Mouse (Mus musculus) cerebellum, adult 9-10 months (tissue): Measurements from ENCODE around the gene Papss2.
"Not testable (repeated sequence)": the region's sequence is repeated elsewhere in the genome, so short reads cannot be mapped to it uniquely, and the experiment has no call there.

Source experiments
- DNase-seq: peaks from one replicate; pipeline ENCODE4 v3.0.0; 2022

Gene Papss2

DNA sequence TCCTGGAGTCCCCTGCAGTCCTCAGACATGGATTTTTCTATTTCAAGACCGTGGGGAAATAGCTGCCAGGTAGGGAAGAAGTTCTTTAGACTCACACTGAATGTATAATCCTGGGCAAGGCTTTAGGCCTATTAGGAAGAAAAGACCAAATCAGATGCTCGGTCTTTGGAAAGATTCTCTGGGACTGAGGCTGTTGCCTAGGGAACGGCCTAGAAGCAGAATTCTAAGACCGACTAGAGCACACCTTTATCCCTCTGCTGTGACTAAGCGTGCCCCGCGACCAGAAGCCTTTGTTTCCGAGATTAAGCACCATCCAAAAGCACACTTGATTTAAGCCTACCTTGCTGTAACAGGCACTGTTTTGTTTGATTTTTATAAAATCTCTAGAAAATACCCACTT lies 46.4 kb downstream of the Papss2 start:
- no peak for DNase-seq

DNA sequence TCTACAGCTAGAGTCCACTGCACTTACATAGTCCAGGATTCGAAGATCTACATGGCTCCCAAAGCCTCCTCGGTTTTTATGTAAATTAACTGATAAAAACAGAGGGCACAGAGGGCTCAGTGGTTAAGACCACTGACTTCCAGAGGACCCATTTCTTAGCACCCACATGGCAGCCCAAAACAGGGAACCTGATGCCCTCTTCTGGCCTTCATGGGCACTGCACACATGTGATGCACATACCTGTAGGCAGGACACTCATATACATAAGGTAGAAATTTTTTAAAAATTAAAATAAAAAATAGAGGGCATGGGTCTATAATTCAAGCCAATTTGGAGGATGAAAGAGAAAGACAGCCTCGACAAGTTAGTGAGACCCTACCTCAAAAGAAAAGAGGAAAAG lies 48.1 kb downstream of the Papss2 start:
- no peak for DNase-seq

DNA sequence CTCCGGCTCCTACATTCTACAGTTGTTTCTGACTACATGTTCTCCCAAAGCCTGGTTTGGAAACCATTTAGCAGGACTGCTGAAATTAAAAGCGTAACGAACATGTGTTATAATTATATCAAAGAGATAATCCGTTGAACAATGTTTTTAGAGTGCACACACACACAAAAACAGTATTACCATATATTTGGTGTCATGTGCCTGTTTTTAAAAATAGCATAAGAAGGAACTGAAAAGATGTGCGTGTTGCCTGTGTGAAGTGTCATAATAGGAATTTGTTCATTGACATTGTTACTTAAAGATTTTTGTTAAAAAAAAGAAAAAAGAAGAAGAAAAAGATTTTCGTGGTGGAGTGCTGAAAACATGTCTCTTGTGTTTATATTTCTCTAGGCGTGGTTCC lies 50.3 kb downstream of the Papss2 start:
- DNase-seq = no peak

DNA sequence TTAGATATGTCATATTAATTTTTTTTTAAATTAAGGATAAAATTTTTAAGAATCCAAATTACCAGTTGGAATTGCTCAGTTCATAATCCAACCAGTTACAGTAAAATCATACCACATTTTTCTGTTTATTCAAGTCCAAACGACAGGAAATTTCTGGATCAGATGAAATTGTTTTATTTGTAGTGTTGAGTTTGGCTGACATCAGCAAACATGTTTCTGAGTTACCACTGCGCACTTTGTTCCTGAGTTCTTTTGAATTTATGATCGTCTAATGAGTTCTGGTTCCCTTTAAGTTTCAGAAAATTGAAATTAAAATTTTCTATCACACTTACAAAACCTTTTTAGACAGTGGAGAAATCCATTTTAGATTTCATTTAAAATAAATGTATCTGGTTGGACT lies 50.8 kb downstream of the Papss2 start:
- DNase-seq = no peak

DNA sequence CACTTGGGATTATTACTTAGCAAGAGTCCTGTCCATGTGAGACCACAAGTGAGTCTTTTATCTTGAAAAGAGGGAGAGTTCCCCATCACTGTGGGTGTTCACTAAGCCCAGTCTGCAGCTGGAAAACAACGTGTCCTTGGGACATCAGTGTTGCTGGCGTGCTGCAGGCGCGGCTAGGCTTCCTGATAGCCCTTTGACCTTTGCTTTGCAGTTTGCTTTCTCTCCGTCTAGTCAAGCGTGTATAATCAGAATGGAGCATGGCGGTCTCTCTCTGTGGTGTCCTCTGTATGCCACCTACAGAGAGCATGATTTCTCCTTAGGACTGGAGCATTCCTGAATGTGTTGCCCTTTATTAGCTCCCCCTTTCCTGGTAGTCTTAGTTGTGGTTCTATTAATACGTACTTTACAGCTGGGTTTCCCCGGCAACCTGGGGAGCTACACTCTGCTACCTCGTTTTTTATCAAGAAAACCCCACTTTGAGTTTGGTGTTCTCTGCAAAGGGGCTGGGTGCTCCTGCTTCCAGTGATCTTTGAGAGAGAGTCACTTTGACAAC lies 52.5 kb downstream of the Papss2 start:
- DNase-seq = no peak

DNA sequence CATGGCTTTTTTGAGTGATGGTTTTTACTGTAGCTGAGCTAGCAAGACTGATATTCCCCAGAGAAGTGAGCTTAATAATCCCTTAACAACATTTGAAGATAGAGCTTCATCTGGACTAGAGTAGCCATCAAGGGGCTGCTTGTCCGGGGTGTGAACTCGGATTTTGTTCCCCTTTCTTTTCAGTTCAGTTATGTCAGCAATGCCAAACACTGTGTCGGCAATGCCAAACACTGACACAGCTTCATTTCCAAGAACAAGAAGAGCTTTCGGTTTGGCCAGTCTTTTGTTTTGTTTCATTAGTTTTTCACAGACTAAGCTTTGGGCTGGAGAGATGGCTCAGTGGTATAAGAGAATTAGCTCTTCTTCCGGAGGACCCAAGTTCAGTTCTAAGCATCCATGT lies 55.5 kb downstream of the Papss2 start:
- no peak for DNase-seq

DNA sequence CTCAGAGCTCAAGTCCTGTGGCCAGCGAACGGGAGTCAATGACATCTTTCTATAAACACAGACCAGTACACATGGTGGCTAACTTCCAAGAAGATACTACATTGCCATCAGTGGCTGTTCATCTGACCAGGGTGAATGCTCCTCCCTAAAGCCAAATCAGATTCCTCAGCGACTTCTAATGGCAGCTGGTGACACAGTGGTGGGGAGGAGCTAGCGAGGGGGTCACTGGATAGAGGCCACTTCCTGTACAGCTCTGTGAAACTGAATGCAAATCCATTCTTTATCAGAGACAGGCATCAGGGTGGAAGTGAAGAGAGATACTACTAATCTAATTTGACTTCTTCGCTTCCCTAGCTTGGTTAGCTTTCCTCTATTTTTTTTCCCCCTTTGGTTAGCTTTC lies 57.5 kb downstream of the Papss2 start:
- no peak for DNase-seq

DNA sequence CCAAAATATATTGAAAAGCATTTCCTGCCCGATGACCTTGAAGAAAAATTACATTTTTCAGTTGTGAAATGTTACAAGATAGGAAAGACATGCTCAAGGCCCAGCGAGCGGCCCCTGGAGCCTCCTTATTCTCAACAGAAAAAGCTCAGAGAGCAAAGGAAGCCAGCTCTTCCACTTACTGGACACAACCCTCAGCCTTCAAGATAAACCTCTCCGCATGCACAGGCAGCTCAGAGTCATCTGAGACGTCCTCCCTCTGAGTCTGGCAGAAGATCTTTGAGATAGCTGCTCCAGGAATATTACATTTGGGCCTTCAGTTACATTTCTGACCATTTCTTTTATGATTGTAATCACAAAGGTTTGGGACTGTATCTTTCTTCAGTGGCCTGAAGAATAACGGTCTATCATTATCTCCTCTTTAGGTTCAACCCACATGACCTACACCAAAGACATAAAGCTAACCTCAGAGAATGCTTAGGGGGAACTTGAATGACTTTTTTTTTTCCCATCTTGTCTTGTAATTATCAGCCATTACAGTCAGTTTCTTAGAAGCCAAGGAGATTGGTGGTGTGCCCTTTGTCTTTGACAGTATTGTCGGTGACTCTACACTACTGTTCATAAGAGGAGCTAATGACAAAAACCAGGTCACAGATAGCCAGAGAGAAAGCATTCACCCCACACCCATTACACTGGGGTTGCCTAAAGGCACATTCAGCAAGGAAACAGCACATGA lies 58.2 kb downstream of the Papss2 start:
- DNase-seq = no peak

DNA sequence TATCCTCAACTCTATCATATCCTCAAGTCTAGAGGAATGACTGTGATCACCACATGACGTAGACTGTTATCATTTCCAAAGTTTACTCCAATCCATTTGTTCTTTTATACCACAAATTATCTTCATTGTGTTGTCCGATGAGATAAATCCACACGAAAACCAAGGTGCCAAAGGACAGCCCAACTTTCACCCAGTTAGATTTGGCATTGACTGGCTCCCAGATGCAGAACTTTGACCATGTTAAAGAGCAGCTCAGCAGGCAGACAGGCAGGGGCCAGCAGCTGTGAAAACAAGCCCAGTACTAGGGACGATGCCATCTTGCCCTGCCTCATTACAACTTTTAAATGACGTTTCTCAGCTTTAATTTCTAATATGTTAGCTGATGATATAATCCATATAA lies 63.8 kb downstream of the Papss2 start:
- DNase-seq = no peak

DNA sequence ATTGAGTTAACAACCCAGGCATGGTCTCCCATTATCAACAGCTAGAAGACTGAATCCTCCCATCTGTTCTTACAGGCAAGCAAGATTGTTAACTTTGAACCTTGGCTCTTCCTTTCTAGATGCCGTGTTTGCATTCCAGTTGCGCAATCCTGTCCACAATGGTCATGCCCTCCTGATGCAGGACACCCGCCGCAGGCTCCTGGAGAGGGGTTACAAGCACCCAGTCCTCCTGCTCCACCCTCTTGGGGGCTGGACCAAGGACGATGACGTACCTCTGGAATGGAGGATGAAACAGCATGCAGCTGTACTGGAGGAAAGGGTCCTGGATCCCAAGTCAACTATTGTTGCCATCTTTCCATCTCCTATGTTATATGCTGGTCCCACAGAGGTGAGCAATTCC lies 67.3 kb downstream of the Papss2 start:
- DNase-seq = no peak

DNA sequence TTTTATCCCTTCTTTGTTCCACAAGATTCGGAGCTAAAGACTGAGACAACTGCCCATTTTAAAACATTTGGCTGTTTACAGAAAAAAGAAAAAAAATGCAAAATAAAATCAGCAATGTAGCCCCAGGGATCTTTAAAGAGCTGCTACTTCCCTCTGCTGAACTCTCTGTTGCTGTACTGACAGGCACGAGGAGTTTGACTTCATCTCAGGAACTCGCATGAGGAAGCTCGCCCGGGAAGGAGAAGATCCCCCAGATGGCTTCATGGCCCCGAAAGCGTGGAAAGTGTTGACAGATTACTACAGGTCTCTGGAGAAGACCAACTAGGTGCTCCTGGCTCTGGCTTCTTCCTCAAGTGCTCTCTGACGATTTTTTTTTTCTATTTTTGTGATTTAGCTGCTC lies 69.7 kb downstream of the Papss2 start:
- no peak for DNase-seq

DNA sequence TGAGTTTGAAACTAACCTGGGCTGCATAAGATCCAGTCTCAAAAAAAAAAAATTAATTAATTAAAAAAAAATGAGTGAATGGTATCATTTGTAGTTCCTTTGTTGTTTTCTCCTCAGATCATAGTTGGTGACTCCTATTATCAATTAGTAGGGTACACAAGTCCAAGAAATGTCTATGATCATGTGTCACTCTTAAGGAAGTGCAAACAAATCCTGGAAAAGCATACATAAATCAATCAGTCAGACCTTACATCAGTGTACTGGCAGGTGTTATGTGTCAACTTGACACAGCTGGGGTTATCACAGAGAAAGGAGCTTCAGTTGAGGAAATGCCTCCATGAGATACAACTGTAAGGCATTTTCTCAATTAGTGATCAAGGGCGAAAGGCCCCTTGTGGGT lies 72.2 kb downstream of the Papss2 start:
- DNase-seq = not testable (repeated sequence)

DNA sequence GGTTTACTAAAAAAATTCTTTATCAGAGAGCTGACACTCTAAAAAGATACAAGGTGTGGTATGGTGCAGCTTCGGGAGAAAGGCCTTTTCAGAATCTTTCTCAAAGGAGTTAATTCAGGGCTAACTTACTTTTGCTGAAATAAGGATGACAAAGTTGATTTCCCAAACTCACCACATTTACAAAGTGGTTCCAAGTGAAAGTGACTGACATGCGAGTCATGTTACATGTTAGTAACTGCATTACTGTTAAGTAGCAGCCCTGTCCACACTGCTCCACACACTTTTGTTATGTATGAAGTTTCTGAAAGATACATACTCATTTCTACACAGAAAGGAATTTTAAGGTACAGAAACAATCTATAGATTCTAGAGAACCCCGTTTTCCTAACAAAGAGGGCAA lies 80.2 kb downstream of the Papss2 start:
- no peak for DNase-seq

DNA sequence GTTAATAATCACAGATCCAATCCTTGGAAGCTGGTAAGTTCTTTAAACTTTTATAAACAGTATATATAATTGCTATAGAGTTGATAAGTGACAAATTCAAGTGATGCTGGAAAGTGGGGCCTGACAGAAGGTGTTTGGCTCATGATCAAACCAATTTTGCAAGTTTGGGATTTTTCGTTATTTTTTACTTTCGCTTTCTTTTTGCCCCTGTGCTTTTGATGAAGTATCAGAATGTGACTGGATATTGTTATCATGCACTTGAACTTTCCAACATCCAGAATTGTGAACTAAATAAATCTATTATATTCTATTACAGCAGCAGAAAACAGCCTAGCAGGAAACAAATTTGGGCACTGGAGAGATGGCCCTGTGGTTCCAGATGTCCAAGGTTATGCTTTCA lies 85.3 kb downstream of the Papss2 start:
- no peak for DNase-seq

DNA sequence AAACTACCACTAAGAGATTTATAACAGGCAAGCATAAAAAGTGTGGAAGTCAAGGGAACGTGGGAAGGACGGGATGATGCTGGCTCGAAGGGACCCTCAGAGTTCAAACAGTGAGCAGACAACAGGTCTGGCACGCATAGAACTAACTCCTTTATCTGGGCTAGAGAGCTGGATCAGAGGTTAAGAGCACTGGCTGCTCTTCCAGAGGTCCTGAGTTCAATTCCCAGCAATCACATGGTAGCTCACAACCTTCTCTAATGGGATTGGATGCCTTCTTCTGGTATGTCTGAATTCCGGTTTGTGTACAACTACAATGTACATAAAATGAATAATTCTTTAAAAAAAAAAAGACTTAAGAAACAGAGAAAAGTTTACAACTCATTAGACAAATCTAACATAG lies 87.5 kb downstream of the Papss2 start:
- DNase-seq = no peak

DNA sequence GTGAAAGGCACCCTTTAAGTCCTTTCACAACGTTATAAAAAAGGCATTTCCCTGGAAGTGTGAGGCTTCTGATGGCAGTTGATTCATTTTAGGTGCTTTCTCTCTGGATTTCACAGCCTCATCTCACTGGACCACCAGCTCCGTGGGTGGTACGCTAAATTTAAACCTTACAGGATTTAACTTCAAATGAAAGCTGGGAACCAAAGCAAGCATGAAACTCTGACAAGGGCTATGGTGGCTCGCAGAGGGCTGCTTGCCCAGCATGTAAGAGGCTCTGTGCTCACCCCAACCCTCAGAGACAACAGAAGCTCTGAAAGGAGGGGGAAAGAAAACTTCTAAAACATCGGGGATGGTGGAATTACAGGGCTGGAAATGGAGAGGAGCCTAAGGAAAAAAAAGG lies 92.1 kb downstream of the Papss2 start:
- no peak for DNase-seq

DNA sequence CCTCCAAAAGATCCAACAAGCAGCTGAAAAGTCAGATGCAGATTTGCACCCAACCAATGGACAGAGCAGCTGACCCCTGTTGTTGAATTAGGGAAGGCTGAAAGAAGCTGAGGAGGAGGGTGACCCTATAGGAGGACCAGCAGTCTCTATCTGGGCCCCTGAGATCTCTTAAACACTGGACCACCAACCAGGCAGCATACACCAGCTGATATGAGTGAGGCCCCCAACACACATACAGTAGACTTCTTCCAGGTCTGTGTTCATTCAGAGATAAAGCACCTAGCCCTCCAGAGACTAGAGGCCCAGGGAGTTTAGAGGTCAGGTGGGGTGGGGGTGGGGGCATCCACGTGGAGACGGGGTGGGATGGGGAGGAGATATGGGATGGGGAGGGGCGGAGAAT lies 92.6 kb downstream of the Papss2 start:
- DNase-seq = not testable (repeated sequence)

DNA sequence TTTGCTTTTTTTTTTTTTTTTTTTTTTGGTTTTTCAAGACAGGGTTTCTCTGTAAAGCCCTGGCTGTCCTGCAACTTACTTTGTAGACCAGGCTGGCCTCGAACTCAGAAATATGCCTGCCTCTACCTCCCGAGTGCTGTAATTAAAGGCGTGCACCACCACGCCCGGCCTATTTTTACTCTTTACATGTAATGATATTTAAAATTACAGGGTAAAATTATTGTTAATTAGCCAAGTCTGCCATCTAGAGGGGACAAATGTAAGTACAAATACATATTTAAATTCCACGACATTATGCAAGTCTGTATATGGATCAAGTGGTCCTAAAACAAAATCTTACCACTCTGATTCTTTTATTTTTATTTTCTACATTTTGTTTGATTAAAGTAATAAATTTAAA lies 94.1 kb downstream of the Papss2 start:
- DNase-seq = peak; percentile 32

DNA sequence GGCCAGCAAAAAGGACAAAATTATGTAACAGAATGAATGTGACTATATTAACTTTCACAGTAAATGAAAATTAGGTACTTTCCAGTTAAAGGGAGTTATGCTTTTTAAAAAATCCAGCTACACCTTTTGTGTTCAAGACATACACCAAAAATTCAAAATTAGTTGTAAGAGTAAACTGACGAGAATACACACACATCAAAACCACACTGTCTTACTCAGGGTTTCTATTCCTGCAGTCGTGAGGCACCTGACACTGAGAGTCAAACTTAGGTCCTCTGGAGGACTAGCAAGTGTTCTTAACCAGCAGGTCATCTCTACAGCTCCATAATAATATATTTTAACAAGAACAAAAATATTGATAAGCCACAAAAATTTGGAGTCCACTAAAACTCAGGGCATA lies 101.1 kb downstream of the Papss2 start:
- no peak for DNase-seq

DNA sequence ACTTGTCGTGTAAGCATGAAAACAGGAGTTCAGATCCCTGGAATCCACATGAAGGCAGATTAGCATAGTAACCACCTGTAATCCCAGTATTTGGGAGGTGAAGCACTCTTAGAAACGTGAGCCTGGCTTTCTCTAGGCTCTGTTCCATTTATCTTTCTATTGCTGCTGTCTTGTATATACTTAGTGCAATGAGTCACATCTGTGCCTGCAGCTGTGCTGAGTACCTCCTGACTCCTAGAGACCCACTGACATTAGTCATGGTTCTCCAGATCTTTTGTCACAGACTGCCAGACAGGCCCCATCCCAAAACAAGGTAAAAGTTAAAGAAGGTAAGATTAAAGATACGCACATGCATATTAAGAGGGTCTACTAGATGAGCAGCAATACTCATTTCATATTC lies 106.6 kb downstream of the Papss2 start:
- no peak for DNase-seq

DNA sequence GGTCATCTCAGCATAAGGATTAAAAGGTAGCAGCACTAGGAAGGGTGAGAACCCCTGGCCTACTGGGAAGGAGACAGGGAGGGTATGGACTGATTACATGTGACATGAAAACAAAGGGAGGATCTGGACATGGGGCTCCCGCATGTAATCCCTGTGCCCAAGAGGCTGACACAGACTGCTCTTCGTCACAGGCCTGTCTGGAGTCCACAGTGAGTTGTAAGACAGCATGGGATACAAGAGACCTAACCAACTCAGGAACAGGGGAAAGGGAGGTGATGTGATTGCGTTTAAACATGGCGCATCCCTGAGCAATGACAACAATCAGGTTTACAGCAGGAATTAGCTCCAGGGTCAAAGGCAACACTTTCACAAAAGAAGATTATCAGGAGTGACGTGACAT lies 113.4 kb downstream of the Papss2 start:
- no peak for DNase-seq

DNA sequence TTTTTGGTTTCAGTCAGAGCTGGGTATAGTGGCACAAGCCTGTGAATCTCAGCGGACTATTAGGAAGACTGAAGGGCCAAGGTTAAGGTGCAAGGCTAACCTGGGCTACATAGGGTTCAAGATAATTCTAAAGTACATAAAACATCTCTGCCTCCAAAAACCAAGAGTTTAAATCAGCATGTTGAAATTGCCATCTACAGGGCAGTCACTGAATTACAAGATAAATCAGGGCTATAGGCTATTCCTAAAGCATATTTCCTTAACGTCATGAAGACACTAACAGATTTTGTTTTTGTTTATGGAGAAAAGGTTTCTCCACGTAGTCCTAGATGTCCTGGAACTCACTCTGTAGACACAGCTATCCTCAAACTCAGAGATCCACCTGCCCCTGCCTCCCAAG lies 114.7 kb downstream of the Papss2 start:
- DNase-seq = peak; percentile 48

DNA sequence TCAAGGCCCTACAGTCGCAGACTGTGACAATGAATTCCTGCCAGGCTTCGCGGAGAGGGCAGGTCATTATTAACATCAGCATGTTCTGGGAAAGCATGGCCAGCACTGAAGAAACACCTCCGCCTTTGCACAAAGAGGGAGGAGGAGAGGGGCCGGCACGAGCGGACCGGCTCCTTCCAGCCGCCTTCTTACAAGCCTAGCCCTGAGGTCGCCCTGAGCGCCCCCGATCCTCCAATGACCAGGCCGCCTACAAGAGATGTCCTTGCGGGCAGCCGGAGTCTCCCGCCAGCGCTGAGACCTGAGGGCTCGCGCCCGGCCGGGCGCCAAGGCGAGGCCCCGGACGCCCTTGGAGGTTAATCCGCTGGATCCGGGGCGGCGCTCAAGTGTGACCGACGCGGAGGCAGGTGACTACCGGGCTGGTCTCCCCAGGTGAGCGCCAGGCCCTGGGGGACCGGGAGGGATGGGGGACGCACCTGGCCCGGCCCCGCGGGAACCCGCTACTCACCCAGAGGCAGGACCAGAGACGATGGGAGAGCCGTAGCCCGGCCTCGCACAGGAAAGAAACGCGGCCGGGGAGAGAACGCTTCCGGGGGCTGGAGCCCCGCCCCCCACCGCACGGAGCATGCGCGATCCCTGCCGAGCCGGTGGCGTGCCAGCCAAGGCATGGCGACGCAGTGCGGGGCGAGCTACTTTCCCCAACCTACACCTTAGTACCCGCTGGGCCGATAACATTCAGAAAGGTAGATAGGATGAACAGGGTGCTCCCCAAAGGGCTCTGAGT lies 116.4 kb downstream of the Papss2 start:
- peak; percentile 92 for DNase-seq

DNA sequence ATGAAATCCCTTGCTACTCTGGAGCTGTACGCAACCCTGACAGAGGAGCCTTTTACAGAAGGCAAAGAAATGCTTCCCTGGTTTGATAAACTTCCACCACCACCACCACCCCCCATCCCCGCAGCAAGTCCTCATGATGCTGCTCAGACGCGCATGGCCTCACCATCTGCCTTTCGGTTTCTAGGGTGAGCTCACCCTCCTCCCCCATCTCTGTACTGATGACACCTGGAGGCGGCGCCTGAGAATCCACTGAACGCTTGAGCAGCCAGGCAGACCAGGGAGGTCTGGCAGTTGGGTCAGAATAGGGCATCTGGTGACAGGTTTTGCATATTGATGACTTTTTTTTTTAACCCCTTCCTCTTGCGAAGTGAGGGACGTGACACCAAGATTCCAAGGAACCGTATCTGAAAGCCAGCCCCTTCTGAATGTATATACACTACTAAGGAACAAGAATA lies 117.0 kb downstream of the Papss2 start:
- DNase-seq = peak; percentile 93
